Mouse (Mus musculus) fat pad, adult 2 months (tissue): ENCODE data around the gene Bcor.

ENCODE experiments used
- DNase-seq: peaks from one replicate; pipeline ENCODE4 v3.0.0-alpha.2; 2011; ENCODE audit warnings: low read depth, low spot score; ENCODE audit errors: extremely low read depth

Bcor gene

DNA sequence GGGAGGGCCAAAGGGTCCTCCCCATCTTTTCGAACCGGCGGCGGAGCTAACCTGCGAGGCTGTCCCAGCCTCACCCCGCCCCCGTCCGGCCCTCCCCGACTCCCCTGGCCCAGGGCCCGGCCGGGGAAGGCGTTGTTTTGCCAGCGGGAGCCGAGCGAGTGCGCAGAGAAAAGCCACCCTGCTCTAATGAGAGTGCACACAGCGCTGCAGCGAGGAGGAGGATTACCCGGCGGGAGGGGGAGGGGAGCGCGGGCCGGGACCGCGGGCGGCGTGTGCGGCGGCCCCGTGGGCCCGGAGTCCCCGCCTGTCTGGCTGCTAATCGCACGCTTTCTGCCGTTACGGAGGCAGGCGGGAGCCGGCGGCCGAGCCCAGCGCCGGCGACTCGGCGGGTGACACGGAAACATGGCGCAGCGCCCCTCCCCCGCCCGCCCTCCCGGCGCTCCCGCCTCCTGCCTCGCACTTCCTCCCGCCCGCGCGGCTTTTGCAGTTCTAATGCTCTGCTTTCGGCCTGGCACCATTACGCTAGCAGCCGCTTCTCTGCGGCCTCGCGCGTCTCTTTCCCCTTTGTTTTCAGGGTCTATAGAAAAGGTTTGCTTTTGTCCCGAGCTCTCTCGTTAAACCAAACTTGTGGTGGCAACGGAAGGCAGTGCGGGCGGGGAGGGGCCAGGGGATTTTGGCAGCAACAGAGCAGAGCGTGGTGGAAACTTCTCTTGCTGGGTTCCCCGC, 71.7 kb downstream of the Bcor start:
- no peak for DNase-seq

- no peak for DNase-seq
Observed at GRCm38 (mm10) chrX:12087511-12088300, 72.4 kb downstream of the Bcor start.

DNA sequence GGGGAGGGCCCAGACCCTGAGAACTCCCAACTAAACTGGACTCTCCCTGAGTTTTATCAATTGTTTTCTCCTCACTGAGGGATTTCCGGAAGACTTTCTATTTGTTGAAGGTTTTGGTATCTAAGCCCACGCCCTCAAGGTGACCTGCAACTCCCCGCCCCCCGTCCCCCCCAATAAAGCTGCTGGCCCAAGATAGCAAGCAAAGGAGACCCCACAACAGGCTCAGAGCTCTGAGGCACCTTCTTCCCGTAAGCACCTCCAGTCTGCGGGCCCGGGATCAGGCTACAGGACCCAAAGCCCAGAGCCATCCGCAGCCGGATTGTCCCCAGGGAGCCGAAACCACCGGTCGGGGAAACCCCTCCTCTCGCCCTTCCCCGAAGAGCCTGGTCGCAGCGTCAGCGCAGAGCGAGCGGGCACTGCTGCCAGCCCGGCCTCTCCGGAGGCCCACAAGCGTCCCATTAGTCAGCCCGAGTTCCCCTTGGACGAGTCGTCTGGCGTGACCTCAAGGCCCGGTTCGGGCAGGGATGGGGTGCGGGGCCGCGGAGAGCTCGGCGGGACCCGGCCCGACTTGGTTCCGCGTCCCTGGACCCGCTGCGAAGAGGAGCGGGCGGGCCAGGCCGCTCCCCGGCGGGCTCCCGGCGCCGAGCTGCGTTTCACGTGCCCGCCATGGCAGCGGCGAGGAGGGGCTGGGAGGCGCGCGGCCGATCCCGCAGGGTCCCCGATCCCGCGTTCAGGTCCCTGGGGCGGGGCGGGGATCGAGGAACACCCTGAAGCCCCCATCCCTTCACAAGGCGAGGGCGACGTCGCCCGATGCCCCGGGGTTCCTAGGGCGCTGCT, 73.3 kb downstream of the Bcor start:
- no peak for DNase-seq

GRCm38 (mm10) chrX:12085949-12086348, 74.2 kb downstream of the Bcor start:
- no peak for DNase-seq

GRCm38 (mm10) chrX:12085290-12085689, 74.9 kb downstream of the Bcor start:
- no peak for DNase-seq

GRCm38 (mm10) chrX:12084698-12085097, 75.5 kb downstream of the Bcor start:
- DNase-seq: no peak

DNA sequence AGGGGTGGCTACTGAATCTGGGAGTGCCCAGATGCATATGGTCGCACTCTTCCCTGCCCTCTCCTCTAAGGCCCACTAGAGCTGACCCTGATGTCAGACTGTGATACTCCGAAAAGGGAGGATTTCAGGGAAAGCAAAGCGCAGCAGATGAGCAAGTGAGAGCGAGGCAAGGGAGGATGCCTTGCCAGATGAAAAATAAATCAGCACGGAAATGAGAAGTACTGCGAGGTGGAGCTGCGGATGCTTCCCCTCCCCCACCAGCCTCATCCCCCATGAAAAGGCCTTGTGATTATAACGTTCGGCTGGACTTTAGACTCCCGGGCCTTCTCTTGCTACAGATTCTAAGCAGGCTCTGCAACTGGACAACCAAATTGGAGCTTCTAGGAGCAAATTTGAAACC, 76.5 kb downstream of the Bcor start:
- DNase-seq: no peak

GRCm38 (mm10) chrX:12082736-12083135, 77.4 kb downstream of the Bcor start:
- DNase-seq: no peak

DNA sequence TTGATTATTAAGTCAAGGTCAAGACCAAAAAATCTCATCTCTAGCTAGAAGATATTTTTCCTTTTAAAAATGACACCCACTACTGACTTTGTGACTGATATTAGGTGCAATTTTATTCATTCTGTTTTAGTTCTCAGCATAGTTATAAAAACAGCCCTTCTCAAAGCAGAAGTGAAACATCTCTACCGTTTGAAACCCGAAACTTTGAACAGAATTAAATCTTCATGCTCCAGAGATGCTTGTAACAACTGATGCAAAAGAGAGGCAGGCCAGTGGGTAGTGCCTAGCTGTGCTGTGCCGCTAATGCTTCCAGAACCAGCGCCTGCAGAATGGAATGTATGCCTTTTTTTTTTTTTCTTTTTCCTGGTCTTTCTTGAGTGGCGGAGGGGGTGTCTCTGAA, 78.0 kb downstream of the Bcor start:
- DNase-seq: no peak

GRCm38 (mm10) chrX:12081741-12082155, 78.4 kb downstream of the Bcor start:
- DNase-seq: no peak

- DNase-seq: no peak
Observed at GRCm38 (mm10) chrX:12080904-12081740, 79.0 kb downstream of the Bcor start.

DNA sequence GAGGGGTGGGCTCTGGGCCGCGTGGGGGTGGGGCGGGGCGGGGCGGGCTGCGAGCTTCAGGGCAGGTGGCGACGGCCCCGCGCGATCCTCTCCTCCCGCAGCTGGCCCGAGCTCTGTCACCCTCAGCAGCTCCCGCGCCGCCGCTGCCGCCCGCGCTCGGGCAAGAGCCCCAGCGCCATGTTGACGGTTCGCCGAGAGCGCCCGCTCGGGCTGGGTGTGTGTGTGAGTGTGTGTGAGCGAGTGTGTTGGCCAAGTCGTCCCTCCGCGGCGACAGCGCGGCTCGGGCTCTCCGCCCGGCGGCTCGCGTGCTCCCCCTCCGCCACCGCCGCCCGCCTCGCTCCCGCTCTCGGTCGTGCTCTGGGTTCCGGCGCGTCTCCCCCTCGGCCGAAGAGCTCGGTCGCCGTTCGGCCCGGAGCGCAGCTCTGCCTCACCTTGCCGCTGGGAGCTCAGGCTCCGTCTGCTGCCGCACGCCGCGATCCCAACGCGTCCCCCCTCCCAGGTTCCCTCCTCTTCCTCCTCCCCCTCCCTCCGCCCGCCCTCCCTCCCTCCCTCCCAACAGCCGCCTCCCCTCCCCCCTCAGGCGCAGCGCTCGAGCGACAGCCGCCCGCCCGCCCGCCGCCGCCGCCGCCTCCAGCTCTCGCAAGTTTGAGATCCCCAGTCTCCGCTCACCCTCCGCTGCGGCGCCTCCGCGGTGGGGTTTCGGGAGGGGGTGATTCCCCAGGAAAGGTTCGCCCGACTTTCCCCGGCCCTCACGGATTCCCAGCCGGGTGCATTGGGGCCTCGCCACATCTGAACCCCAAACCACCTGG, 79.9 kb downstream of the Bcor start:
- no peak for DNase-seq

DNA sequence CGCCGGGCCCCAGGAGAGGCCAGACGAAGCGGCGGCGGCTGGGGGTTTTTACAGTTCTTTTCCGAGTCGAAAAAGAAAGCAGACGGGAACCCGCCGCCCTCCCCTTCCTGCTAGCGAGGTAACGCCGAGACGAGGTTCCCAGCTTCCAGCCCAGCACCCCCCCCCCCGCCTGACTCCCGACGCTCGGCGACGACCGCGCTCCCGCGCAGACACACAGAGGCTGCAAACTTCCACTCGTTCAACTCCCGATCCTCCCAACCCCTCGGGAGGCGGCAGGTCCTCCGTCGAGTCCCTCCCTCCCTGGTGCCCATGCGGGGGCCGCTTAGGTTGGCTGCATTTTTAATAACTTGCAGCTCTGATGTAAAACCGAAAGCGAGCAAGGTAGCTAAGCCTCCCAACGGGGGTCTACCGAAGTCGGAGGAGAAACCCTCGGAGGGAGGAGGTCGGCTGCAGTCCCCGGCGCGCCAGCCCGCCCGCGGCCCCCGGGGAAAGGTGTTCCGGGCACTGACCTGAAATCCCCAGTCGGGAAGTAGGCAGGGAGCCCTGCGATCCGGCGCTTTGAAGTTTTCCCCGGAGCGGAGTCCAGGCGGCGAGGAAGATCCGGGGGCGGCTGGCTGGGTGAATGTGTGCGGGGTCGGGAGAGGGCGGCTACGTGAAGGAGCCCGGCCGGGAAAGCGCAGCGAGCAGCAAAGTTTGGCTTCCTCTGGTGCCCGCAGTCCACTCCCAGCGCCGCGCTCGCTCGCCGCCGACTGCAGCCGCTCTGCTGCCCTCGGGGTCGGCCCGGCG, 80.7 kb downstream of the Bcor start:
- DNase-seq: no peak

GRCm38 (mm10) chrX:12079059-12079308, 81.2 kb downstream of the Bcor start:
- no peak for DNase-seq

GRCm38 (mm10) chrX:12078195-12079058, 81.7 kb downstream of the Bcor start:
- no peak for DNase-seq

DNA sequence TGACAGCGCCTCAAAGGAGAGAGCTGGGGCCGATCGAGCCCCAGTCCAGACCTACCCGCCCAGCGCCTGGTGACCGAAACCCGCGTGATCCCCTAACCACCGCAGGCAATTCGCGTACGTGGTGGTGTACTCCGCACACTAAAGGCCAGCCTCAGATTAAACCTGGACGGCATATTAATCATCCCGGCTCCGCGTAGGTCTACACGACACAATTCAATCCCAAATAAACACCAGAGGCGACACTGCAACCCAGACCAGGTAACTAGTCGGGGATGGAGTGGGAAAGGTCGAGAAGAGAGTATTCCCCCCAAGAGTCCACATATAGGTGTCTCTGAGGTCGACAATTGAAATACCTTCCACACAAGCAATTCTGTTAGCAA, 82.6 kb downstream of the Bcor start:
- DNase-seq: no peak

DNA sequence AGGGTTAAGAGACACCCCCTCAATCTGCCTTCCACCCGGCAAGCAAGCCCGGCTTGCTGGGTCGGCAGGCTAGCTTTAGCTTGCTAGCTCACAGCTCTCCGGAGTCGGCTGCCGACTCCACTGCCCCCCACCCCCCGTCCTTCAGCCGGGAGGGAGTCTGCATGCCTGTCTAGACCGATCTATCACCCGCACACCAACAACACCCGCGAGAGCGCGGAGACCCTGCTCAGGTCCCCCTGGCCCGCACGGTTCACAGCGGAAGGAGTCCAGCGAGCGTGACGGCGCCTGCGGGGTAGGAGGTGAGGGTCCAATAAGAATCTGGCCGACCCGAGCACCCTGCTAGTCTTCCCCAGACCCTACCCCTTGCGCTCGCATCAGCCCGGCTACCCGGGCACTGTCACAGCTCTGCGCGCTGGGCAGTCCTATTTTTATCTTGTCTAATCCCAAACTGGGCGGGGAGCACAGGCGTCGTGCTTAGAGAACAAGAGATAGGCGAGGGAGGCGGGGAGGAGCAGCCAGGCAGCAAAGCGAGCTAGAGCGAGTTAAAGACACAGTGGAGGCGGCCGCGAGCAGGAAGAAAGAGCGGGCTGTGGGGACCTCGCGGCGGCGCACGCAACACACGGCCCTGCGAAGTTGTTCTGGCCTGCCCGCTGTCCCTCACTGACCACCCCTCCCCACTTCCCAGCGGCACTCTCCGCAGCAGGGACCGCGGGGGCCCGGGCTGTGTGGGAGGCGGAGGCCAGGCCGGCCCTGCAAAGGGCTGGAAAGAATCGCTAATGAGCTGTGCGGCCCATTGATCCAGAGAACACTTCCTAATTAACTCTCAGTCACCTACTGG, 83.2 kb downstream of the Bcor start:
- DNase-seq: no peak

GRCm38 (mm10) chrX:12072721-12073120, 87.4 kb downstream of the Bcor start:
- no peak for DNase-seq
